Mouse (Mus musculus) MEL-GATA-1-ER (cell line): Measurements from ENCODE around the gene Vsig2.

Experiments used
- DNase-seq: peaks from one replicate; pipeline ENCODE4 v3.0.0-alpha.2; 2012; ENCODE audit warnings: low read depth; ENCODE audit errors: extremely low read depth

Vsig2 gene

DNA sequence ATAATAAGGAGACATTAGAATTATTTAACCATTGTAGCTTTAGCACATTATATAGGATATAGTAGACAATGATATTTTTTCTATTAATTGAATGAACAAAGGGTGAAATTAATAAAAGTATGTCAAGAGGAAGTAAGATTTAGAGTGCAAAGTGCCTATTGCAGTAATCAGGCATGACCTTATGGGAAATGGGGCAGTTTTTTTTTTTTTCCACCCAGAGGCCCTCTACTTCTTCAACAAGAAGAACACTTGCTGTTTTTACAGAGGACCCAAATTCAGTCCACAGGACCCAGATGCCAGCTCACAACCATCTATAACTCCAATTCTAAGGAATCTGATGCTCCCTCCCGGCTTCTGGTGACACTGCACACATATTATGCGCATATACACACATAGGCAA, 21.6 kb downstream of the Vsig2 start:
- no peak for DNase-seq

- no peak for DNase-seq
These were observed 24.8 kb downstream of the Vsig2 start for GRCm38 (mm10) chr9:37563805-37564204.

GRCm38 (mm10) chr9:37567019-37567418, 28.0 kb downstream of the Vsig2 start:
- DNase-seq = peak; percentile 73

DNA sequence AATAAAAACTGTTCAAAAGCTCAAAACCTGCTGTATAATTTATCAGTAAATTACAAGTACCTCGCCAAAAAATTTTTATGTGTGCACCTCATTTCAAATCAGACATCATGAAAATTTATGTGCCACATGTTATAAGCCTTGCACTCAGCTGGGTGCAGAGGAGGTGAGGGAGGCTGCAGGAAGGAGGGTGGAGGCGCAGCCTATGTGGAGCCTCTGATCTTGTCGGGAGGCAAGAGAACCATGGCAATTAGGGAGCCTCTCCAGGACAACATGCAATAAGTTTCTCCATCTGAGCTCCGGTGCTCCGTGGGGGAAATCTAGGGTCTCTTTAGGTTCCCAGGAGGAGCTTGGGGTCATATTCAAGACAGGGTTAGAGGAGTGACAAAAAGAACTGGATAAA, 28.4 kb downstream of the Vsig2 start:
- no peak for DNase-seq

GRCm38 (mm10) chr9:37567892-37568604, 29.0 kb downstream of the Vsig2 start:
- DNase-seq = no peak

GRCm38 (mm10) chr9:37568605-37569214, 29.7 kb downstream of the Vsig2 start:
- DNase-seq = no peak

DNA sequence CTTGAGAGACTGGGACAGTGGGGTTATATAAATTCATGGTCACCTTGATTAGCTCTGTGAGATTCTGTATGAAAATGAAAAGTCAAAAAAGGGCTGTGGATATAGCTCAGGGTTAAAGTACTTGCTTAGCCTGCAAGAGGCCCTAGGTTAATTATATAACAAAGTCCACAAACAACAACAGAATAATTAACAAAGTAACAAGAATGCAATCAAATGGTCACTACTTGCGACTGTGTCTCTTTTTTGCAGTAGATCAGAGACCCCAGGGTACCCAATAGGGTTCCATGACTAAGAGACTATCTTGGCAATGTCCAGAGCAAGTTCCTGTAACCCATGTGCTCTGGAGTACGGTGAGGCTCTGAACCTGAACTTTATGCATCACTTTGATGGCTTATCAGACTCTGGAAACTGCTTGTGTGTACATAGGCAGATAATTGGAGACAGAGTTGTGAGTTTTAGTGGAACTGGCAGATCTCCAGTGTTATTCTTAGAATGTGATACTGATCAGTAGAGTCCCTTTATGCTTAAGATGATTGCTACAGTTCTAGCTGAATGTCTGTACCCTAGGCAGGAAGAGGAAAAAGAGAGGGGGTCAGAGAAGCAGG, 30.3 kb downstream of the Vsig2 start:
- DNase-seq = no peak

- DNase-seq = no peak
These were observed 33.3 kb downstream of the Vsig2 start for GRCm38 (mm10) chr9:37572204-37572876.

DNA sequence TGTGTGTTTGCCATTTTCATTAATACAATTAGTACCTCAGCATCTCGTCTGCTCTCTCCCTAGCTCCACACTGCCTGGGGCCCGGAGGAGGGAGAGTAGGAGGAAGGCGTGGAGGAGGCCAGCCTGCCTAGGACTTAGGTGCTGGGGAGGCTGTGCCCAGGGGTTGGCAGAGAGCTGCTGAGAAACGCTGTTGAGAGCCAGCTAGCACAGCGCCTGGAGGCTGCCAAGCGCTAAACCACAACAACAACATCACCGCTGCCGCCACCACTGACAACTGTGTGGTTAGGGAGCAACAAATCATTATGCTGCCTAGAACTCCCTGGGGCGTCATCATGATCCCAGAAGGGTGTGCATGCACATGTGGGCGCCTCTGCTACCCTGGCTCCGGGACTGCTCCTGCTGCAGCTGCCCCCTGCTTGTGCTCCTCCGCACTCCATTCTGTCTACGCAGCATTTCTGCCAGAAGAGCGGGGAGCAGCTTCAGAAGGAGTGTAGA, 37.4 kb downstream of the Vsig2 start:
- DNase-seq = no peak

GRCm38 (mm10) chr9:37583594-37583993, 44.5 kb downstream of the Vsig2 start:
- DNase-seq = no peak

DNA sequence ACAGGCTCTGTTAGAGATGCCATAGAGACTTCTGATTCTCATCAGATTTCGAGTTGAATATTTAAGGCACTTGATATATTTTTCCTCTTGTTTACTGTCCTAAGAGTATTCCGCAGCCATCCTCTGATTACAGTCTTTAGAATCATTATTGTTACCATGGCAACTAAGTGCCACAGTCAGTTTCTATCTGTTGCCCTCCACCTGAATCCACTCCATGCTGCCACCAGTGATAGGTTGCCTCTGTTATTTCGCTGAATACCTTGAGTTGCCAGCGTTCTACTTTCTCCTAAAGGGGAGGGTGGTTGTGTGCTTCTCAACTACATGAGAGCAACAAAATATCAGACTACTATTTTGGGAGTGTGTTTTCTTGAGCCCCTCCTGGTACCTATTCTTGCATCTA, 47.7 kb downstream of the Vsig2 start:
- DNase-seq = no peak

GRCm38 (mm10) chr9:37590381-37590780, 51.3 kb downstream of the Vsig2 start:
- DNase-seq = no peak

DNA sequence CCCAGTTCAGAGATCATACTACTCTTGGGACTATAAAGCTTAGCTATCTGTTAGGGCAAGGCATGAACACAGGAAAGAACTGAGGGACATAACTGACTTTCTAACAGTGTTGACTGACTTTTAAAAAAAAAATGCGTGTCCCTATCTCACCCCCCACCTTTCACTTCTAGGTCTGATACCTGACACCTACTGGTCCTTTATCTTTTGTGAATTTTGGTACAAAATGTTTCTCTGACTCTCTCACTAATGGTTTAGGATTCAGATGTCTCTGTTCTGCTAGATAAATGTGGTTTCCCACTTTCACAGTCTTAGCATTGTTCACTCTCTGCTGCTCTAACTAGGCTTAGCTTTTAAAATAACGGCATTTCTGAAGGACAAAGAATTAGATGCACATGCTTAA, 53.0 kb downstream of the Vsig2 start:
- DNase-seq = no peak

GRCm38 (mm10) chr9:37592633-37593032, 53.6 kb downstream of the Vsig2 start:
- no peak for DNase-seq

DNA sequence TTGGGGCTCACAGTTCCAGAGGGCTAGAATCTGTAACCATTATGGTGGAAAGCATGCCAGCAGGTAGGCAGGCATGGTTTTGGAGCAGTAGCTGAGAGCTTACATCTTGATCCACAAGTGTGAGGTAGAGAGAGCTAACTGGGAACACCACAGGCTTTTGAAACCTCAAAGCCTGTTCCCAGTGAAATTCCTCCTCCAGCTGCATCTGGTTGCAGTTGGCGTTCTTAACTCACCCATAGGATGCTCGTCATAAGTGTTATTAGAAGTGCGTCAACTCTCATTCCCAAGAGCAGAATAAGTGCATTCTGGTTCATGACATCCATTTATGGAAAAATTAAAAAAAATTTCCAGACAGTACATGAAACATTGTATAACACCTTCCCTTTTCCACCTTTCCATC, 54.6 kb downstream of the Vsig2 start:
- no peak for DNase-seq
